Mouse (Mus musculus) lung, embryonic 15.5 days (tissue): ENCODE results near the gene Acvr1b. TPM values are rescaled to one million over a fixed set of nuclear protein-coding genes. Genes with fewer than 3 reads are reported as not detected.

Experiments used
- ATAC-seq: fragments of 200-750 bp; cut with Nextera tagmentation; 2 replicates; pipeline ENCODE4 v1.8.0; 2017; ENCODE audit warnings: moderate number of reproducible peaks, borderline replicate concordance; ENCODE audit not compliant: low FRiP score, low TSS enrichment; ENCODE audit errors: extremely low read depth
- H3K27ac ChIP-seq: fragments of 300-500 bp; sonication (generic); 2 replicates; pipeline ENCODE4 v1.5.1; 2015; ENCODE audit warnings: moderate library complexity, mild to moderate bottlenecking, inconsistent platforms
- H3K27me3 ChIP-seq: fragments of 300-500 bp; sonication (generic); 2 replicates; pipeline ENCODE4 v1.6.1; 2015; ENCODE audit warnings: inconsistent platforms
- H3K36me3 ChIP-seq: fragments of 300-500 bp; sonication (generic); 2 replicates; pipeline ENCODE4 v1.6.1; 2015; ENCODE audit warnings: inconsistent platforms
- H3K4me1 ChIP-seq: fragments of 300-500 bp; sonication (generic); 2 replicates; pipeline ENCODE4 v1.6.1; 2015; ENCODE audit warnings: inconsistent platforms
- H3K4me2 ChIP-seq: fragments of 300-500 bp; sonication (generic); 2 replicates; pipeline ENCODE4 v1.6.1; 2015; ENCODE audit warnings: inconsistent platforms, mild to moderate bottlenecking, moderate library complexity
- H3K4me3 ChIP-seq: fragments of 300-500 bp; sonication (generic); 2 replicates; pipeline ENCODE4 v1.5.1; 2015; ENCODE audit warnings: mild to moderate bottlenecking, inconsistent platforms
- H3K9ac ChIP-seq: fragments of 300-500 bp; sonication (generic); 2 replicates; pipeline ENCODE4 v1.6.1; 2015; ENCODE audit warnings: inconsistent platforms
- H3K9me3 ChIP-seq: fragments of 300-500 bp; sonication (generic); 2 replicates; pipeline ENCODE4 v1.6.1; 2016; ENCODE audit warnings: inconsistent platforms
- WGBS: fragments of 180-500 bp; shearing (Covaris S2); methylation state at CpG from one replicate; pipeline ENCODE4 v1.1.7; 2015; 5-methylcytosine and 5-hydroxymethylcytosine counted together
- polyA plus RNA-seq: library from polyadenylated mRNA; unstranded; fragments of >200 nt; fragmentation: Nextera tagmentation; extraction: Ambion mirVana; gene quantifications from 2 replicates; pipeline ENCODE4 v1.2.1, GENCODE M21; 2015

Gene Acvr1b
- polyA plus RNA-seq = 5.9 and 6.0 TPM in 2 replicates

DNA sequence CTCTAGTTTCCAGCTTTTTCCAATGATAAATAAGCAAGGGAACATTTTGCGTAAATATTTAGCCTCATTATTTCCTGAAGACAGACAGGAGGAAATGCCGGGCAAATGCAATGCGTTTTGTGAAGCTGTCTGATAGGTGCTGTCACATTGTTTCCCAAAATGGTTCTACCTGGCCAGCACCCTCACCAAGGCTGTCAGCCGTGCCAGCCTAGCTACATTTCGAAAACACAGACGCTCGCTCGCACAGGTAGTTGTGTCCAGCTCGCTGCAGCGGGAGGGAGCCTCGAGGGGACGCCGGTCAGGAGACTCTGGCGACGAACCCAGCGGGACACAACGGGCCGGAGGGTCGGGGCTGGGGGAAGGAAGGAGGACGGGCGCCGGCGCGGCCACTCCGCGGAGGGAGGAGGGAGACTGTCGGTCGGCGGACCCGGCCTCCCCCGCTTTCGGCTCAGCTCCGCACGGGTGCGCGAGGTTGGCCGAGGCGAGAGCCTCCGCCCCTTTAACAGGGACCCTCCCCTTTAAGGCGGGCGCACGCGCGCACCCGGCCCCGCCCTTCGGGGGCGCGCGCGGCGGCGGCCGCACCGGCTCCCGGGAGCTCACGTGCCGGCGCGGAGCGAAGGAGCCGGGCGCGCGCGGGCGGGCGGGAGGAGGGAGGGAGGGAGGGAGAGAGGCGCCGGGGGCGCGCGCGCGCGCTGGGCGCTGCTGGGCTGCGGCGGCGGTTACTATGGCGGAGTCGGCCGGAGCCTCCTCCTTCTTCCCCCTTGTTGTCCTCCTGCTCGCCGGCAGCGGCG, at the start of gene Acvr1b:
Gene Acvr1b, plus strand, starts transcription at position 647 of the 791 bp plus-strand sequence.
- peak within 1 kb of the TSS; percentile 88 for H3K4me3 ChIP-seq
- peak within 1 kb of the TSS; percentile 92 for H3K4me2 ChIP-seq
- H3K27ac ChIP-seq = peak within 1 kb of the TSS; percentile 91
- ATAC-seq = peak; percentile 94
- under 1% methylated on average over 24 of the region's 87 CpGs for WGBS
- peak within 1 kb of the TSS; percentile 92 for H3K9ac ChIP-seq
- no peaks in the 10 kb centered on the region for H3K9me3 ChIP-seq
- no peaks in the 10 kb centered on the region for H3K27me3 ChIP-seq
- no peaks in the 10 kb centered on the region for H3K36me3 ChIP-seq
- peaks cover 44% of the 10 kb centered on the region for H3K4me1 ChIP-seq

DNA sequence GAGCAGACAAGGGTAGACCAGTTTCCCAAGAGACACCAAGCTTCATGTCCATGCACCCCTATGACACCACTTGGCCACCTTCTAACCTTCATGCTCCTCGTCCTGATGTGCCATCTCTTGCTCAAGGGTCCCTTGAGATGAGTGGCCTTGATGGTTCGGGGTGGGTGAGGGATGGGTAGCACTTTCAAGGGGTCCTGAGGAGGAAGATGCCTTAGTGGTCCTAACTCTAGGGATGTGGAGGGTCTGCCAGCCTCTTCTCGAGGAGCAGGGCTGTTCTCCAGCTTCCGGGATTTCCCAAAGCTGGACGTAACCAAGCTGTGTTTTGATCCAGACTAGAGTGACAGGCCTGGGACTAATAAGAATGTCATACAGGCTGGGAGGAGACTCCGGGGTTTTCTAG, 48.3 kb upstream of the Acvr1b start:
- Histone ChIP-seq H3K9me3 (no peaks in the 10 kb centered on the region), H3K27ac (no peak overlapping the region), H3K9ac (no peak overlapping the region), H3K36me3 (no peaks in the 10 kb centered on the region), H3K4me2 (no peak overlapping the region), H3K4me3 (no peak overlapping the region), H3K4me1 (peaks cover 37% of the 10 kb centered on the region), H3K27me3 (peaks cover 14% of the 10 kb centered on the region; the same call in 1 of the 2 replicates)
- WGBS = 85% methylated on average over 6 of the region's 6 CpGs
- ATAC-seq = no peak

DNA sequence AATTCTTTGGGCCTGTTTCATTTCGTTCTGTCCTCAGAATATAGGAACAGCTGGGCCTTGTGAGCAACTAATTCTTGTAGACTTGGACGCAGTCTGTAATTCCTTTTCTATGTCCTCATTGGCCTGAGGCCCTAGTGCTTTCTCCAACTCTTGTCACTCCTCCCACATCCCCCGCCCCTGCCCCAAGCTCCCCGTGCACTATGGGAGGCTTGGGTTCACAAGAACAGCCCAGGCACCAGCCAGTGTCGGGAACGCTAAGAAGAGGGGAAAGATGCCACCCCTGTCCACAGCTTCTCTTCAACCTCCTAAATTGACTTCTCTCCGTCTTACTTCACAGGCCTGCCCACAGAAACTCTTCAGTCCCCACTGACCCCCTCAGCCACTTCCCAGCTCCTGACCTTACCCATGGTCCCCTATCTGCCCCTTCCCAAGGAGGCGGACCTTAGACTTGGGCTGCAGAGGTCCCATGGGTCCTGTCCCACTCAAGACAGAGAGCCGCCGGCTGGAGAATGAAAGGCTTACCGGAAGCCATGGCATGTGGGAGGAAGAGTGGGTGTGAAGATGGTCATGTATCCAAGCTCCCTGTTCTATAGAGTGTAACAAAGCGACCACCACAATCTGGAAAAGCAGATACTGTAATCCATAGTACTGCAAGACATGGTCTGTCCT, 46.9 kb upstream of the Acvr1b start:
- peak overlapping the region; percentile 77 for H3K27ac ChIP-seq
- peaks cover 14% of the 10 kb centered on the region; the same call in 1 of the 2 replicates for H3K27me3 ChIP-seq
- no peaks in the 10 kb centered on the region for H3K36me3 ChIP-seq
- no peaks in the 10 kb centered on the region for H3K9me3 ChIP-seq
- whole genome bisulfite sequencing = 62% methylated on average over 12 of the region's 12 CpGs
- no peak overlapping the region for H3K4me3 ChIP-seq
- ATAC-seq = peak; percentile 58; the same call in 1 of the 2 replicates
- no peak overlapping the region for H3K9ac ChIP-seq
- peaks cover 47% of the 10 kb centered on the region for H3K4me1 ChIP-seq
- no peak overlapping the region for H3K4me2 ChIP-seq

DNA sequence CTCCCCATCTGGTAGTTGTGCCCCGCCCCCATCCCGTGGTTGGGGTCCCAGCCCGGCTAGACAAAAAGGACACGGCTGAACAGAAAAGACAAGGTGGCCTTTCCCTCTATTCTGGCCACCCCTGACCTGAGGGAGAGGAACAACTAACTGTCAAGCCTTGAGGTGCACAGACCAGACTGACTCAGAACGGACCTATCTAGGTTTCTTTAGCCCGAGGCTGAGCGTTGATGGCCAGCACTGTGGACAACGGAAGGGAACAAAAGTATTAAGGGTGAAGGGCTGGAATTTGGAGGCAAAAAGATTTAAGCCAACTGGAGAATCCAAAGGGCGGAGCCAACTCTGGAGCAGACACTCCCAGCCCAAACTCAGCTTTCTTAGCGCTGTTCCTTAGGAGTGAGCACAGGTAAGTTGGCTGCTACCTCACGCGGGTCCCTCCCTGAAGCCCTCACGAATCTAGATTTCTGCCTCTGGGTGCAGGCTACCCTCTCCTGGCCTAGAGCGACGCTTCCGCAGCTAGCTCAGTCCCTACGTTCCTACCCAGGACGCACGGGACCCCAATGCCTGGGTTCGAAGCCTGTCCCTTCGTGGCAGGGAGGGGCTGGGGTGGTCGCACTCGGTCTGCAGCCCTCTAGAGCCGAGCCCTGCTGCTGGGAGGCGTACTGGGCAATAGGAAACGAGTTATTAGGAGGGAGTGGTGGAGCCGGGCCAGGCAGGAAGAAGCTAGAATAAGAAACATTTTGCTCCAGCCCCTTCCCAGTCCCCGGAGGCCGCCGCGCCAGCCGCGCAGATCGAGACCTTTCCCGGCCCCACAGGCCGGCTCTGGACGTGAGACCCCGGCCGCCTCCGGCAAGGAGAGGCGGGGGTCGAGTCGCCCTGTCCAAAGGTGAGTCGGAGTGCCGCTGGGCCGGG, 45.4 kb upstream of the Acvr1b start, which contains the start of gene Acvrl1:
Gene Acvrl1, plus strand, starts transcription at position 342 of the 909 bp plus-strand sequence.
- Histone ChIP-seq H3K4me1 (peaks cover 60% of the 10 kb centered on the region), H3K9ac (peak within 1 kb of the TSS; percentile 84), H3K9me3 (no peaks in the 10 kb centered on the region), H3K4me3 (peak within 1 kb of the TSS; percentile 60), H3K27ac (peak within 1 kb of the TSS; percentile 86), H3K4me2 (peak within 1 kb of the TSS; percentile 77), H3K27me3 (peaks cover 14% of the 10 kb centered on the region; the same call in 1 of the 2 replicates), H3K36me3 (no peaks in the 10 kb centered on the region)
- WGBS = 4% methylated on average over 46 of the region's 46 CpGs
- ATAC-seq = peak; percentile 51

DNA sequence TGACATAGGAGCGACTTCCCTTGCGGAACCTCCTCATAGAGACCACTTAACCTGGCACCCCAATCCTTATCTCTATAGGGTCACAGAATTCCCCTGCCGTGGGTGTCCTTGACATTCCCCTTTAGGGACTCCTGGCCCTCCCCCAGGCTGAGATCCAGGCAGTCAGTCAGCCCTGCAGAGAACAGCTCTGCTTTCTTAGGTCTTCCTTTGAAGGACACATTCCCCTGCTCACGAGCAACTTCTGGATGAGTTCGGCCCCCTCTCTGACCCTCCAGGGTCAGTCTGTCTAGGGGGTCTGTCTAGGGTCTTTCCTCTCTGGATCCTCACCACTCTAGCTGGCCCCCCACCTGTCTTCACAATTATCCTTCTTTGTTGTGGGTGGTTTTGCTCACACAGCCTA, 44.5 kb upstream of the Acvr1b start:
- H3K9ac ChIP-seq = peak overlapping the region; percentile 84
- no peak for ATAC-seq
- WGBS = 22% methylated on average over 5 of the region's 5 CpGs

DNA sequence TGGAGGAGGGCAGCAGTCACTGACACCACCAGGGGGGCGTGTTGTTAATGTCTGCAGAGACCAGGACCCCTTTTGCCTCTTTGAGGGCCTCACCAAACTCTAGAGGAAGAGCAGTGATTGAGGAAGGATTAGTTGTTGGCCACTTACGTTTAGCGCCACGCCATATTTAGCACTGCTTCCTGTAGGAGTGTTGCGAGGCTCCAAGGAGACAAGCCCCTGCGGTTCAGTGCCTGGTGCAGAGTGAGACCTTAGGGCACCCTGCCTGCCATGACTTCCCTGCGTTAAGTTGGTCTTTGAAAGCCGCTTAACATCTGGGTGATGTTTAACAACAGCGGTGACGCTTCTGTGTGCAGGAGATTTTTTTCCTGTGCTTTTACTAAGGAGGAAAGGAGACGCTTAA, 42.4 kb upstream of the Acvr1b start:
- H3K27ac ChIP-seq = peak overlapping the region; percentile 91
- H3K4me3 ChIP-seq = no peak overlapping the region
- H3K4me2 ChIP-seq = peak overlapping the region; percentile 77
- no peak overlapping the region for H3K9ac ChIP-seq
- H3K4me1 ChIP-seq = peaks cover 69% of the 10 kb centered on the region
- no peaks in the 10 kb centered on the region for H3K9me3 ChIP-seq
- no peaks in the 10 kb centered on the region for H3K36me3 ChIP-seq
- ATAC-seq = no peak
- peaks cover 14% of the 10 kb centered on the region; the same call in 1 of the 2 replicates for H3K27me3 ChIP-seq
- 16% methylated on average over 11 of the region's 11 CpGs for WGBS

More for the DNA sequence above, 44.5 kb upstream of the Acvr1b start:
- no peaks in the 10 kb centered on the region for H3K36me3 ChIP-seq
- H3K9me3 ChIP-seq = no peaks in the 10 kb centered on the region
- peaks cover 14% of the 10 kb centered on the region; the same call in 1 of the 2 replicates for H3K27me3 ChIP-seq
- peak overlapping the region; percentile 60 for H3K4me3 ChIP-seq
- H3K27ac ChIP-seq = peak overlapping the region; percentile 86; the same call in 1 of the 2 replicates
- H3K4me1 ChIP-seq = peaks cover 69% of the 10 kb centered on the region
- H3K4me2 ChIP-seq = peak overlapping the region; percentile 77

DNA sequence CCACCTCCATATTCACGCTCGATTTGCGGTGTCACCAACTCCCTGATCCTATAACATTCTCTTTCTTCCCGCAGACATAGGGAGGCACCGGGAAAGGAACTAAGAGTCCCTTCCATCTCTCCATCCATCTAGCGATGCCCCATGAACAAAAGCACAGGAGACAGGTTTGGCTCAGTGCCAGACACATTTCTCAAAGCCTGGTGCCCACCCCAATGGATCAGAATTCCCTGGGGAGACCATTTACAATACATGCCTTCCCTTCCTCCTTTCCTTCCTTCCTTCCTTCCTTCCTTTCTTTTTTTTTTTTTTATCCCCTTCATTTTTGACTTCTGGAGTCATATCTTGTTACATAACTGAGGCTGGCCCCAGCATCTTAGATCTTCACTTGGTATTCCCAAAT, 41.8 kb upstream of the Acvr1b start:
- H3K27me3 ChIP-seq = peaks cover 14% of the 10 kb centered on the region; the same call in 1 of the 2 replicates
- no peaks in the 10 kb centered on the region for H3K9me3 ChIP-seq
- no peak overlapping the region for H3K9ac ChIP-seq
- WGBS = 45% methylated on average over 6 of the region's 6 CpGs
- peak overlapping the region; percentile 91 for H3K27ac ChIP-seq
- no peak overlapping the region for H3K4me3 ChIP-seq
- H3K4me1 ChIP-seq = peaks cover 65% of the 10 kb centered on the region
- ATAC-seq = no peak
- peak overlapping the region; percentile 77 for H3K4me2 ChIP-seq
- peaks cover 2% of the 10 kb centered on the region; the same call in 1 of the 2 replicates for H3K36me3 ChIP-seq

GRCm38 (mm10) chr15:101132761-101133160, 41.1 kb upstream of the Acvr1b start:
- Histone ChIP-seq H3K4me2 (peak overlapping the region; percentile 53), H3K4me1 (peaks cover 61% of the 10 kb centered on the region)

DNA sequence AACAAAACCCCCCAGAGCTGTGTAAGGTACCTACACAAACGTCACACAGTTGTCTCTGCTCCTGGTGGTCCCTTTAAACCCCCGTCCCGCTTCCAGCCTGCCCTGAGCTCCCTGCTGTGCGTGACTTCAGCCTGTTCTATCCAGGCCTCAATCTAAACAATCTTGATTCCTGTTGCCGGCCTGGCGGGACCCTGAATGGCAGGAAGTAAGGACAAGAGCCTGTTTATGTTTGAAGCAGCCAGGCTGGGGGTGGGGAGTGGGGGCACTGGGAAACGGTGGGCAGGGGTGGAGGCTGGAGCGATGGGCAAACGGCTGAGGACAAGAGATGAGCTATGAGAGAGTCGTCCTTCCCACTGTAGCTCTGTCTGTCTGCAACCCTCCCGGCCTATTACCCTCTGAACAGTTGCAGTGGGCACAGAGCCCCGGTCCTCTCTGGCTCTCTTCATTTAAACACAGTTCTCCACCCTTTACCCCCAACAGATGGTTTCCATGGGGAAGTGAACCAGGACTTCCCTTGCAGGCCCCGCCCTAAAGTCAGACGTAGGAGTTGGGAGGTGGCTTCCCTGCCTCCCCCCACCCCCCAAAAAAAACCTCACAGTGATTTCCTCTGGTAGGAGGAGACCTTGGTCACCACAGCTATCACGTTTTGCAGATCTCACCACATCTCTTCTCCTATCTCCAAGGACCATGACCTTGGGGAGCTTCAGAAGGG, 39.7 kb upstream of the Acvr1b start:
- 12% methylated on average over 15 of the region's 15 CpGs for WGBS
- H3K4me2 ChIP-seq = peak overlapping the region; percentile 53
- peak overlapping the region; percentile 91 for H3K27ac ChIP-seq
- peaks cover 48% of the 10 kb centered on the region for H3K4me1 ChIP-seq
- peaks cover 13% of the 10 kb centered on the region; the same call in 1 of the 2 replicates for H3K36me3 ChIP-seq
- peaks cover 11% of the 10 kb centered on the region; the same call in 1 of the 2 replicates for H3K27me3 ChIP-seq
- H3K9ac ChIP-seq = peak overlapping the region; percentile 24; the same call in 1 of the 2 replicates
- peak overlapping the region; percentile 42 for H3K4me3 ChIP-seq
- ATAC-seq = peak; percentile 77
- H3K9me3 ChIP-seq = no peaks in the 10 kb centered on the region

More at GRCm38 (mm10) chr15:101132761-101133160, 41.1 kb upstream of the Acvr1b start:
- H3K27ac ChIP-seq = peak overlapping the region; percentile 91
- 64% methylated on average over 6 of the region's 6 CpGs for WGBS
- no peak overlapping the region for H3K9ac ChIP-seq
- H3K36me3 ChIP-seq = peaks cover 9% of the 10 kb centered on the region; the same call in 1 of the 2 replicates
- no peak for ATAC-seq
- no peak overlapping the region for H3K4me3 ChIP-seq
- no peaks in the 10 kb centered on the region for H3K9me3 ChIP-seq
- peaks cover 14% of the 10 kb centered on the region; the same call in 1 of the 2 replicates for H3K27me3 ChIP-seq

DNA sequence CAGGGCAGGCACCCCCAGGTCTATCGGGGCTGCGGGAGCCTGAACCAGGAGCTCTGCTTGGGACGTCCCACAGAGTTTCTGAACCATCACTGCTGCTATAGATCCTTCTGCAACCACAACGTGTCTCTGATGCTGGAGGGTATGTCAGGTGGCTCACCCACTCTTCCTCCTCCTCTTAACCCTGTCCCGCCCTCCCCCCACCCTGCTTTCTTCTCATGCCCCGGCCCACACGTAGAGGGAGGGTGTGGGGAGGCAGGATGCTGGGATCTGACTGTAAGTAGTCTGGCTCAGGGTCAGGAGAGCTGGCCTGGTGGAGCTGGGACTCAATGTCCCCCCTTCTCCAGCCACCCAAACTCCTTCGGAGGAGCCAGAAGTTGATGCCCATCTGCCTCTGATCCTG, 38.5 kb upstream of the Acvr1b start:
- H3K4me2 ChIP-seq = peak overlapping the region; percentile 53
- H3K4me3 ChIP-seq = peak overlapping the region; percentile 42
- H3K4me1 ChIP-seq = peaks cover 52% of the 10 kb centered on the region
- H3K9ac ChIP-seq = peak overlapping the region; percentile 29; the same call in 1 of the 2 replicates
- peak overlapping the region; percentile 91 for H3K27ac ChIP-seq
- no peaks in the 10 kb centered on the region; the same call in 1 of the 2 replicates for H3K27me3 ChIP-seq
- 53% methylated on average over 8 of the region's 8 CpGs for WGBS
- peaks cover 13% of the 10 kb centered on the region; the same call in 1 of the 2 replicates for H3K36me3 ChIP-seq
- ATAC-seq = no peak
- H3K9me3 ChIP-seq = no peaks in the 10 kb centered on the region
